Mouse (Mus musculus) intestine, embryonic 15.5 days (tissue): ENCODE results near the gene Csde1. TPM values are rescaled to one million over a fixed set of nuclear protein-coding genes. Genes with fewer than 3 reads are reported as not detected.

ENCODE experiments used
- ATAC-seq: fragments of 200-750 bp; cut with Nextera tagmentation; 2 replicates; pipeline ENCODE4 v1.8.0; 2017; ENCODE audit warnings: moderate TSS enrichment, moderate library complexity
- H3K27ac ChIP-seq: fragments of 300-500 bp; sonication (generic); 2 replicates; pipeline ENCODE4 v1.5.1; 2015; ENCODE audit warnings: mild to moderate bottlenecking, inconsistent platforms
- H3K27me3 ChIP-seq: fragments of 300-500 bp; sonication (generic); replicated peaks from 2 replicates; pipeline ENCODE4 v1.6.1; 2015; ENCODE audit warnings: inconsistent platforms
- H3K36me3 ChIP-seq: fragments of 300-500 bp; sonication (generic); 2 replicates; pipeline ENCODE4 v1.6.1; 2015; ENCODE audit warnings: inconsistent platforms
- H3K4me1 ChIP-seq: fragments of 300-500 bp; sonication (generic); replicated peaks from 2 replicates; pipeline ENCODE4 v1.6.1; 2015; ENCODE audit warnings: inconsistent platforms
- H3K4me2 ChIP-seq: fragments of 300-500 bp; sonication (generic); replicated peaks from 2 replicates; pipeline ENCODE4 v1.6.1; 2015; ENCODE audit warnings: mild to moderate bottlenecking, inconsistent platforms
- H3K4me3 ChIP-seq: fragments of 300-500 bp; sonication (generic); replicated peaks from 2 replicates; pipeline ENCODE4 v1.5.1; 2015; ENCODE audit warnings: inconsistent platforms
- H3K9ac ChIP-seq: fragments of 300-500 bp; sonication (generic); 2 replicates; pipeline ENCODE4 v1.6.1; 2015; ENCODE audit warnings: inconsistent platforms
- H3K9me3 ChIP-seq: fragments of 300-500 bp; sonication (generic); 2 replicates; pipeline ENCODE4 v1.6.1; 2016; ENCODE audit warnings: inconsistent platforms
- WGBS: fragments of 180-500 bp; shearing (Covaris S2); methylation state at CpG from one replicate; pipeline ENCODE4 v1.1.7; 2015; 5-methylcytosine and 5-hydroxymethylcytosine counted together
- polyA plus RNA-seq: library from polyadenylated mRNA; unstranded; fragments of >200 nt; fragmentation: Nextera tagmentation; extraction: Ambion mirVana; gene quantifications from 2 replicates; pipeline ENCODE4 v1.2.1, GENCODE M21; 2015

Csde1 gene
- polyA plus RNA-seq, 1 experiment from 2014 or later = 301 TPM

GRCm38 (mm10) chr3:103075871-103076270 lies 55.6 kb downstream of the Csde1 start:
- WGBS = 83% methylated on average over 9 of the region's 9 CpGs
- Histone ChIP-seq H3K9ac (no peak overlapping the region), H3K4me3 (no peak overlapping the region), H3K4me2 (no peak overlapping the region), H3K36me3 (no peaks in the 10 kb centered on the region), H3K4me1 (no peaks in the 10 kb centered on the region), H3K9me3 (no peaks in the 10 kb centered on the region), H3K27ac (no peak overlapping the region), H3K27me3 (no peaks in the 10 kb centered on the region)
- no peak for ATAC-seq

GRCm38 (mm10) chr3:103076476-103076875 lies 56.2 kb downstream of the Csde1 start:
- Histone ChIP-seq H3K9me3 (no peaks in the 10 kb centered on the region), H3K36me3 (no peaks in the 10 kb centered on the region), H3K9ac (no peak overlapping the region), H3K27me3 (no peaks in the 10 kb centered on the region), H3K27ac (no peak overlapping the region), H3K4me3 (no peak overlapping the region), H3K4me1 (no peaks in the 10 kb centered on the region), H3K4me2 (no peak overlapping the region)
- WGBS = 91% methylated on average over 9 of the region's 9 CpGs
- ATAC-seq = no peak

- H3K9ac ChIP-seq = no peak overlapping the region
- H3K4me2 ChIP-seq = no peak overlapping the region
- H3K9me3 ChIP-seq = no peaks in the 10 kb centered on the region
- H3K4me1 ChIP-seq = no peaks in the 10 kb centered on the region
- 87% methylated on average over 9 of the region's 9 CpGs for WGBS
- no peaks in the 10 kb centered on the region for H3K27me3 ChIP-seq
- no peak overlapping the region for H3K4me3 ChIP-seq
- H3K27ac ChIP-seq = no peak overlapping the region
- ATAC-seq = no peak
- H3K36me3 ChIP-seq = no peaks in the 10 kb centered on the region
Observed at GRCm38 (mm10) chr3:103079301-103079700, 59.1 kb downstream of the Csde1 start.

GRCm38 (mm10) chr3:103081051-103081450 lies 60.8 kb downstream of the Csde1 start:
- Histone ChIP-seq H3K27me3 (no peaks in the 10 kb centered on the region), H3K4me3 (no peak overlapping the region), H3K36me3 (no peaks in the 10 kb centered on the region), H3K9ac (no peak overlapping the region), H3K9me3 (no peaks in the 10 kb centered on the region), H3K4me2 (no peak overlapping the region), H3K27ac (no peak overlapping the region), H3K4me1 (no peaks in the 10 kb centered on the region)
- ATAC-seq = no peak
- WGBS = 73% methylated on average over 11 of the region's 11 CpGs

GRCm38 (mm10) chr3:103081861-103082453 lies 61.7 kb downstream of the Csde1 start:
- WGBS = 80% methylated on average over 17 of the region's 17 CpGs
- H3K27ac ChIP-seq = no peak overlapping the region
- no peak overlapping the region for H3K9ac ChIP-seq
- no peaks in the 10 kb centered on the region for H3K27me3 ChIP-seq
- no peak overlapping the region for H3K4me3 ChIP-seq
- ATAC-seq = no peak
- no peak overlapping the region for H3K4me2 ChIP-seq
- no peaks in the 10 kb centered on the region for H3K4me1 ChIP-seq
- H3K9me3 ChIP-seq = no peaks in the 10 kb centered on the region
- H3K36me3 ChIP-seq = no peaks in the 10 kb centered on the region

GRCm38 (mm10) chr3:103082761-103083160 lies 62.5 kb downstream of the Csde1 start:
- Histone ChIP-seq H3K9ac (no peak overlapping the region), H3K4me2 (no peak overlapping the region), H3K4me1 (no peaks in the 10 kb centered on the region), H3K36me3 (no peaks in the 10 kb centered on the region), H3K9me3 (no peaks in the 10 kb centered on the region), H3K27me3 (no peaks in the 10 kb centered on the region), H3K27ac (no peak overlapping the region), H3K4me3 (no peak overlapping the region)
- 89% methylated on average over 5 of the region's 5 CpGs for WGBS
- no peak for ATAC-seq

GRCm38 (mm10) chr3:103085986-103086385 lies 65.8 kb downstream of the Csde1 start:
- no peaks in the 10 kb centered on the region for H3K4me1 ChIP-seq
- H3K4me3 ChIP-seq = no peak overlapping the region
- 78% methylated on average over 3 of the region's 3 CpGs for WGBS
- no peak overlapping the region for H3K4me2 ChIP-seq
- ATAC-seq = no peak
- no peak overlapping the region for H3K9ac ChIP-seq
- H3K27me3 ChIP-seq = no peaks in the 10 kb centered on the region
- H3K36me3 ChIP-seq = no peaks in the 10 kb centered on the region
- H3K27ac ChIP-seq = no peak overlapping the region
- H3K9me3 ChIP-seq = no peaks in the 10 kb centered on the region

GRCm38 (mm10) chr3:103091753-103092152 lies 71.5 kb downstream of the Csde1 start:
- H3K4me2 ChIP-seq = no peak overlapping the region
- H3K27me3 ChIP-seq = no peaks in the 10 kb centered on the region
- 97% methylated on average over 2 of the region's 2 CpGs for WGBS
- no peak overlapping the region for H3K9ac ChIP-seq
- H3K4me3 ChIP-seq = no peak overlapping the region
- H3K4me1 ChIP-seq = no peaks in the 10 kb centered on the region
- H3K9me3 ChIP-seq = no peaks in the 10 kb centered on the region
- no peaks in the 10 kb centered on the region for H3K36me3 ChIP-seq
- no peak overlapping the region for H3K27ac ChIP-seq
- no peak for ATAC-seq

- Histone ChIP-seq H3K27ac (no peak overlapping the region), H3K36me3 (no peaks in the 10 kb centered on the region), H3K4me1 (0 out of 2 replicates have a peak, but pooled peaks cover 5% of the 10 kb centered on the region), H3K27me3 (no peaks in the 10 kb centered on the region), H3K4me3 (no peak overlapping the region), H3K4me2 (no peak overlapping the region), H3K9ac (no peak overlapping the region), H3K9me3 (no peaks in the 10 kb centered on the region)
- no peak for ATAC-seq
- 78% methylated on average over 23 of the region's 23 CpGs for WGBS
Observed at GRCm38 (mm10) chr3:103098662-103099061, 78.4 kb downstream of the Csde1 start.

GRCm38 (mm10) chr3:103099667-103100066 lies 79.4 kb downstream of the Csde1 start:
- no peak for ATAC-seq
- WGBS = 89% methylated on average over 6 of the region's 6 CpGs

GRCm38 (mm10) chr3:103100735-103101134 lies 80.5 kb downstream of the Csde1 start:
- ATAC-seq = no peak
- H3K4me3 ChIP-seq = no peak overlapping the region
- no peaks in the 10 kb centered on the region for H3K27me3 ChIP-seq
- H3K9me3 ChIP-seq = no peaks in the 10 kb centered on the region
- 54% methylated on average over 2 of the region's 2 CpGs for WGBS
- no peak overlapping the region for H3K4me2 ChIP-seq
- H3K27ac ChIP-seq = no peak overlapping the region
- H3K9ac ChIP-seq = no peak overlapping the region
- 0 out of 2 replicates have a peak, but pooled peaks cover 5% of the 10 kb centered on the region for H3K4me1 ChIP-seq
- H3K36me3 ChIP-seq = no peaks in the 10 kb centered on the region

More at GRCm38 (mm10) chr3:103099667-103100066, 79.4 kb downstream of the Csde1 start:
- Histone ChIP-seq H3K4me3 (no peak overlapping the region), H3K9ac (no peak overlapping the region), H3K36me3 (no peaks in the 10 kb centered on the region), H3K4me2 (no peak overlapping the region), H3K4me1 (0 out of 2 replicates have a peak, but pooled peaks cover 5% of the 10 kb centered on the region), H3K27ac (no peak overlapping the region), H3K9me3 (no peaks in the 10 kb centered on the region), H3K27me3 (no peaks in the 10 kb centered on the region)

GRCm38 (mm10) chr3:103101194-103101593 lies 81.0 kb downstream of the Csde1 start:
- no peaks in the 10 kb centered on the region for H3K36me3 ChIP-seq
- no peak overlapping the region for H3K9ac ChIP-seq
- no peaks in the 10 kb centered on the region for H3K9me3 ChIP-seq
- H3K4me2 ChIP-seq = no peak overlapping the region; the same call in 1 of the 2 replicates
- H3K27ac ChIP-seq = no peak overlapping the region
- ATAC-seq = no peak
- 0 out of 2 replicates have a peak, but pooled peaks cover 5% of the 10 kb centered on the region for H3K4me1 ChIP-seq
- no peak overlapping the region for H3K4me3 ChIP-seq
- 54% methylated on average over 5 of the region's 5 CpGs for WGBS
- H3K27me3 ChIP-seq = no peaks in the 10 kb centered on the region

- Histone ChIP-seq H3K27ac (no peak overlapping the region), H3K4me1 (0 out of 2 replicates have a peak, but pooled peaks cover 5% of the 10 kb centered on the region), H3K4me3 (peak overlapping the region; percentile 80), H3K9me3 (no peaks in the 10 kb centered on the region), H3K9ac (peak overlapping the region; percentile 77), H3K4me2 (peak overlapping the region; percentile 88), H3K36me3 (no peaks in the 10 kb centered on the region), H3K27me3 (no peaks in the 10 kb centered on the region)
- 2% methylated on average over 14 of the region's 14 CpGs for WGBS
- ATAC-seq = peak; percentile 54
Observed at GRCm38 (mm10) chr3:103101909-103102308, 81.7 kb downstream of the Csde1 start.
